Mouse (Mus musculus) small intestine, adult 2 months (tissue): Measurements from ENCODE around the gene Sf3b4.

Experiments
- CTCF ChIP-seq: fragments of 200-500 bp; IDR thresholded peaks from 2 replicates; pipeline ENCODE4 v1.5.1; 2012; ENCODE audit warnings: low read depth, mild to moderate bottlenecking, control low read depth, inconsistent platforms, low read length, moderate library complexity, mixed read lengths; ENCODE audit not compliant: insufficient replicate concordance, insufficient read length; ENCODE audit errors: extremely low read depth
- POLR2A ChIP-seq: fragments of 200-500 bp; IDR thresholded peaks from 2 replicates; pipeline ENCODE4 v1.6.1; 2012; ENCODE audit warnings: low read depth, mild to moderate bottlenecking, control low read depth, inconsistent platforms, low read length, moderate library complexity

DNA sequence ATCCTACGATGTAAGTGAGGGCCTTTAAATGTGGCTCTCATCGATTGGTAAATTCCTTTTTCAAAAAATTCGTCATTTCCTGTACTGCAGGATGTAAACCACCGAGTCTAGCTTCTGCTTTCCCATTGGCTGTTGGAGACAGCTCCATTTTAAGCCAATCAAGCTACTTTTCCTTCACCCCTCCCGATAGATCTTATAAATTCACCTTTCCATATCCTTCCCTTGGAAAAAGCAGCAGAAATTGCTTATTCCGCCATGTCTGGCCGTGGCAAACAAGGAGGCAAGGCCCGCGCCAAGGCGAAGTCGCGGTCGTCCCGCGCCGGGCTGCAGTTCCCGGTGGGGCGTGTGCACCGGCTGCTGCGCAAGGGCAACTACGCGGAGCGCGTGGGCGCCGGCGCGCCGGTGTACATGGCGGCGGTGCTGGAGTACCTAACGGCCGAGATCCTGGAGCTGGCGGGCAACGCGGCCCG is 47.6 kb downstream of the Sf3b4 start, which contains the start of the genes Bola1 and Hist2h2ab:
- TF ChIP-seq CTCF: no peak
- peak; percentile 60; the same call in 1 of the 2 replicates for TF ChIP-seq POLR2A
